Mouse (Mus musculus): ENCODE data around the gene Insm1. TPM values are rescaled to one million over a fixed set of nuclear protein-coding genes. Genes with fewer than 3 reads are reported as not detected.

Insm1 gene
- polyA plus RNA-seq, 1 experiment from 2014 or later, result not detected

- no peak for ATAC-seq (ENCODE audit: insufficient number of reproducible peaks, insufficient read depth, low FRiP score, low TSS enrichment, low read depth)
- Histone ChIP-seq H3K4me2 (peak overlapping the region; percentile 17; the same call in 1 of the 2 replicates), H3K36me3 (no peaks in the 10 kb centered on the region), H3K27ac (no peak overlapping the region), H3K4me1 (replicated peaks) (peaks cover 30% of the 10 kb centered on the region), H3K9me3 (no peaks in the 10 kb centered on the region), H3K9ac (replicated peaks) (no peak overlapping the region), H3K4me3 (replicated peaks) (peak overlapping the region; percentile 30; the same call in 1 of the 2 replicates), H3K27me3 (peaks cover 81% of the 10 kb centered on the region)
- under 1% methylated on average over 16 of the region's 16 CpGs for WGBS
These were observed 4.3 kb upstream of the Insm1 start for GRCm38 (mm10) chr2:146217227-146217980.

- peaks cover 82% of the 10 kb centered on the region for H3K27me3 ChIP-seq
- H3K36me3 ChIP-seq, result no peaks in the 10 kb centered on the region
- H3K27ac ChIP-seq, result no peak overlapping the region
- WGBS, result under 1% methylated on average over 40 of the region's 40 CpGs
- peaks cover 39% of the 10 kb centered on the region for H3K4me1 ChIP-seq (replicated peaks)
- 0 out of 2 replicates have a peak overlapping the region, but pooled peaks have one; percentile 18 for H3K9ac ChIP-seq (replicated peaks)
- no peak for ATAC-seq (ENCODE audit: insufficient number of reproducible peaks, insufficient read depth, low FRiP score, low TSS enrichment, low read depth)
- H3K4me2 ChIP-seq, result peak overlapping the region; percentile 51
- peak overlapping the region; percentile 30 for H3K4me3 ChIP-seq (replicated peaks)
- H3K9me3 ChIP-seq, result no peaks in the 10 kb centered on the region
These were observed 3.5 kb upstream of the Insm1 start for GRCm38 (mm10) chr2:146218161-146218691.

GRCm38 (mm10) chr2:146218881-146219535, 2.7 kb upstream of the Insm1 start:
- no peak for ATAC-seq (ENCODE audit: insufficient number of reproducible peaks, insufficient read depth, low FRiP score, low TSS enrichment, low read depth)
- Histone ChIP-seq H3K36me3 (no peaks in the 10 kb centered on the region), H3K9ac (replicated peaks) (no peak overlapping the region), H3K27me3 (peaks cover 90% of the 10 kb centered on the region), H3K4me3 (replicated peaks) (peak overlapping the region; percentile 30; the same call in 1 of the 2 replicates), H3K9me3 (no peaks in the 10 kb centered on the region), H3K27ac (no peak overlapping the region), H3K4me1 (replicated peaks) (peaks cover 44% of the 10 kb centered on the region), H3K4me2 (peak overlapping the region; percentile 51; the same call in 1 of the 2 replicates)
- WGBS, result 2% methylated on average over 19 of the region's 19 CpGs

- no peak for ATAC-seq (ENCODE audit: insufficient number of reproducible peaks, insufficient read depth, low FRiP score, low TSS enrichment, low read depth)
- Histone ChIP-seq H3K27me3 (peaks cover 92% of the 10 kb centered on the region), H3K9me3 (no peaks in the 10 kb centered on the region), H3K9ac (replicated peaks) (no peak overlapping the region), H3K36me3 (no peaks in the 10 kb centered on the region), H3K4me1 (replicated peaks) (peaks cover 44% of the 10 kb centered on the region), H3K27ac (no peak overlapping the region), H3K4me3 (replicated peaks) (no peak overlapping the region), H3K4me2 (no peak overlapping the region)
- 14% methylated on average over 11 of the region's 11 CpGs for WGBS
These were observed 1.9 kb upstream of the Insm1 start for GRCm38 (mm10) chr2:146219791-146220190.

GRCm38 (mm10) chr2:146220591-146221075, 1.1 kb upstream of the Insm1 start:
- Histone ChIP-seq H3K4me3 (replicated peaks) (peak overlapping the region; percentile 54), H3K36me3 (no peaks in the 10 kb centered on the region), H3K4me2 (peak overlapping the region; percentile 97), H3K9me3 (no peaks in the 10 kb centered on the region), H3K27ac (no peak overlapping the region), H3K9ac (replicated peaks) (no peak overlapping the region), H3K4me1 (replicated peaks) (peaks cover 44% of the 10 kb centered on the region), H3K27me3 (peaks cover 91% of the 10 kb centered on the region)
- under 1% methylated on average over 24 of the region's 24 CpGs for WGBS
- ATAC-seq (ENCODE audit: insufficient number of reproducible peaks, insufficient read depth, low FRiP score, low TSS enrichment, low read depth), result no peak

GRCm38 (mm10) chr2:146221929-146222278, 183 bp downstream of the Insm1 start:
- H3K4me2 ChIP-seq, result peak overlapping the region; percentile 97
- no peak overlapping the region for H3K27ac ChIP-seq
- H3K9ac ChIP-seq (replicated peaks), result peak overlapping the region; percentile 42; the same call in 1 of the 2 replicates
- under 1% methylated on average over 44 of the region's 44 CpGs for WGBS
- peaks cover 44% of the 10 kb centered on the region for H3K4me1 ChIP-seq (replicated peaks)
- peaks cover 91% of the 10 kb centered on the region for H3K27me3 ChIP-seq
- H3K9me3 ChIP-seq, result no peaks in the 10 kb centered on the region
- no peaks in the 10 kb centered on the region for H3K36me3 ChIP-seq
- peak overlapping the region; percentile 54 for H3K4me3 ChIP-seq (replicated peaks)
- no peak for ATAC-seq (ENCODE audit: insufficient number of reproducible peaks, insufficient read depth, low FRiP score, low TSS enrichment, low read depth)

- peak overlapping the region; percentile 54 for H3K4me3 ChIP-seq (replicated peaks)
- no peak for ATAC-seq (ENCODE audit: insufficient number of reproducible peaks, insufficient read depth, low FRiP score, low TSS enrichment, low read depth)
- H3K9me3 ChIP-seq, result no peaks in the 10 kb centered on the region
- H3K4me1 ChIP-seq (replicated peaks), result peaks cover 41% of the 10 kb centered on the region
- H3K4me2 ChIP-seq, result peak overlapping the region; percentile 97
- WGBS, result under 1% methylated on average over 117 of the region's 133 CpGs
- no peaks in the 10 kb centered on the region for H3K36me3 ChIP-seq
- H3K27me3 ChIP-seq, result peaks cover 92% of the 10 kb centered on the region
- H3K27ac ChIP-seq, result no peak overlapping the region
- peak overlapping the region; percentile 42; the same call in 1 of the 2 replicates for H3K9ac ChIP-seq (replicated peaks)
These were observed 806 bp downstream of the Insm1 start for GRCm38 (mm10) chr2:146222279-146223175.

- no peak for ATAC-seq (ENCODE audit: insufficient number of reproducible peaks, insufficient read depth, low FRiP score, low TSS enrichment, low read depth)
- WGBS, result 2% methylated on average over 60 of the region's 75 CpGs
- peak overlapping the region; percentile 42; the same call in 1 of the 2 replicates for H3K9ac ChIP-seq (replicated peaks)
These were observed 1.6 kb downstream of the Insm1 start for GRCm38 (mm10) chr2:146223176-146223905.

GRCm38 (mm10) chr2:146224141-146224540, 2.4 kb downstream of the Insm1 start:
- no peak overlapping the region for H3K4me2 ChIP-seq
- no peaks in the 10 kb centered on the region for H3K36me3 ChIP-seq
- no peak overlapping the region for H3K9ac ChIP-seq (replicated peaks)
- no peak overlapping the region for H3K4me3 ChIP-seq (replicated peaks)
- H3K27ac ChIP-seq, result no peak overlapping the region
- ATAC-seq (ENCODE audit: insufficient number of reproducible peaks, insufficient read depth, low FRiP score, low TSS enrichment, low read depth), result no peak
- peaks cover 29% of the 10 kb centered on the region for H3K4me1 ChIP-seq (replicated peaks)
- H3K27me3 ChIP-seq, result peaks cover 92% of the 10 kb centered on the region
- 13% methylated on average over 7 of the region's 7 CpGs for WGBS
- no peaks in the 10 kb centered on the region for H3K9me3 ChIP-seq

More at GRCm38 (mm10) chr2:146223176-146223905, 1.6 kb downstream of the Insm1 start:
- Histone ChIP-seq H3K4me3 (replicated peaks) (peak overlapping the region; percentile 54), H3K4me1 (replicated peaks) (peaks cover 32% of the 10 kb centered on the region), H3K36me3 (no peaks in the 10 kb centered on the region), H3K27me3 (peaks cover 92% of the 10 kb centered on the region), H3K9me3 (no peaks in the 10 kb centered on the region), H3K27ac (no peak overlapping the region), H3K4me2 (peak overlapping the region; percentile 97)

- H3K27me3 ChIP-seq, result peaks cover 80% of the 10 kb centered on the region
- no peak for ATAC-seq (ENCODE audit: insufficient number of reproducible peaks, insufficient read depth, low FRiP score, low TSS enrichment, low read depth)
These were observed 4.1 kb downstream of the Insm1 start for GRCm38 (mm10) chr2:146225818-146226217.

More at GRCm38 (mm10) chr2:146225818-146226217, 4.1 kb downstream of the Insm1 start:
- H3K4me1 ChIP-seq (replicated peaks), result peaks cover 26% of the 10 kb centered on the region
- no peak overlapping the region for H3K9ac ChIP-seq (replicated peaks)
- no peak overlapping the region for H3K27ac ChIP-seq
- H3K4me2 ChIP-seq, result no peak overlapping the region
- no peaks in the 10 kb centered on the region for H3K9me3 ChIP-seq
- no peaks in the 10 kb centered on the region for H3K36me3 ChIP-seq
- 7% methylated on average over 6 of the region's 6 CpGs for WGBS
- no peak overlapping the region for H3K4me3 ChIP-seq (replicated peaks)

Data from limb, embryonic 12.5 days (tissue).